Mouse (Mus musculus) embryonic facial prominence, embryonic 11.5 days (tissue): Measurements from ENCODE around the gene Csf2rb2. TPM values are rescaled to one million over a fixed set of nuclear protein-coding genes. Genes with fewer than 3 reads are reported as not detected.

Experiments used
- ATAC-seq: fragments of 200-750 bp; cut with Nextera tagmentation; replicated peaks from 2 replicates; pipeline ENCODE4 v1.8.0; 2017; ENCODE audit warnings: low read depth; ENCODE audit not compliant: insufficient number of reproducible peaks, low FRiP score, low TSS enrichment
- DNase-seq: peaks from one replicate; pipeline ENCODE4 v3.0.0-alpha.2; 2015; ENCODE audit warnings: low spot score
- H3K27ac ChIP-seq: fragments of 300-500 bp; sonication (generic); replicated peaks from 2 replicates; pipeline ENCODE4 v1.5.1; 2014; ENCODE audit warnings: mild to moderate bottlenecking, low read depth, low read length, control low read depth
- H3K27me3 ChIP-seq: fragments of 300-500 bp; sonication (generic); 2 replicates; pipeline ENCODE4 v1.6.1; 2014; ENCODE audit warnings: mild to moderate bottlenecking, low read length, moderate library complexity, mixed read lengths; ENCODE audit not compliant: control insufficient read depth, insufficient read depth
- H3K36me3 ChIP-seq: fragments of 300-500 bp; sonication (generic); replicated peaks from 2 replicates; pipeline ENCODE4 v1.6.1; 2014; ENCODE audit warnings: low read depth, mild to moderate bottlenecking, low read length, moderate library complexity, mixed read lengths; ENCODE audit not compliant: control insufficient read depth, insufficient read depth
- H3K4me1 ChIP-seq: fragments of 300-500 bp; sonication (generic); 2 replicates; pipeline ENCODE4 v1.6.1; 2014; ENCODE audit warnings: low read length, mixed read lengths; ENCODE audit not compliant: control insufficient read depth, insufficient read depth
- H3K4me2 ChIP-seq: fragments of 300-500 bp; sonication (generic); 2 replicates; pipeline ENCODE4 v1.6.1; 2014; ENCODE audit warnings: low read depth, mild to moderate bottlenecking, control low read depth, low read length, moderate library complexity
- H3K4me3 ChIP-seq: fragments of 300-500 bp; sonication (generic); 2 replicates; pipeline ENCODE4 v1.5.1; 2014; ENCODE audit warnings: low read depth, low read length, control low read depth
- H3K9ac ChIP-seq: fragments of 300-500 bp; sonication (generic); replicated peaks from 2 replicates; pipeline ENCODE4 v1.6.1; 2014; ENCODE audit warnings: mild to moderate bottlenecking, control low read depth, low read length
- H3K9me3 ChIP-seq: fragments of 300-500 bp; sonication (generic); replicated peaks from 2 replicates; pipeline ENCODE4 v1.6.1; 2016; ENCODE audit warnings: mild to moderate bottlenecking, low read length, inconsistent platforms, mixed read lengths; ENCODE audit not compliant: control insufficient read depth
- WGBS: fragments of 180-500 bp; shearing (Covaris S2); extraction: QIAGEN DNeasy Blood & Tissue Kit; methylation state at CpG from one replicate; pipeline ENCODE4 v1.1.7; 2014; 5-methylcytosine and 5-hydroxymethylcytosine counted together
- polyA plus RNA-seq: library from polyadenylated mRNA; unstranded; fragments of >200 nt; fragmentation: Nextera tagmentation; extraction: Ambion mirVana; gene quantifications from 2 replicates; pipeline ENCODE4 v1.2.1, GENCODE M21; 2014

Gene Csf2rb2
- polyA plus RNA-seq, 1 experiment from 2014 or later, result 0.38 TPM

DNA sequence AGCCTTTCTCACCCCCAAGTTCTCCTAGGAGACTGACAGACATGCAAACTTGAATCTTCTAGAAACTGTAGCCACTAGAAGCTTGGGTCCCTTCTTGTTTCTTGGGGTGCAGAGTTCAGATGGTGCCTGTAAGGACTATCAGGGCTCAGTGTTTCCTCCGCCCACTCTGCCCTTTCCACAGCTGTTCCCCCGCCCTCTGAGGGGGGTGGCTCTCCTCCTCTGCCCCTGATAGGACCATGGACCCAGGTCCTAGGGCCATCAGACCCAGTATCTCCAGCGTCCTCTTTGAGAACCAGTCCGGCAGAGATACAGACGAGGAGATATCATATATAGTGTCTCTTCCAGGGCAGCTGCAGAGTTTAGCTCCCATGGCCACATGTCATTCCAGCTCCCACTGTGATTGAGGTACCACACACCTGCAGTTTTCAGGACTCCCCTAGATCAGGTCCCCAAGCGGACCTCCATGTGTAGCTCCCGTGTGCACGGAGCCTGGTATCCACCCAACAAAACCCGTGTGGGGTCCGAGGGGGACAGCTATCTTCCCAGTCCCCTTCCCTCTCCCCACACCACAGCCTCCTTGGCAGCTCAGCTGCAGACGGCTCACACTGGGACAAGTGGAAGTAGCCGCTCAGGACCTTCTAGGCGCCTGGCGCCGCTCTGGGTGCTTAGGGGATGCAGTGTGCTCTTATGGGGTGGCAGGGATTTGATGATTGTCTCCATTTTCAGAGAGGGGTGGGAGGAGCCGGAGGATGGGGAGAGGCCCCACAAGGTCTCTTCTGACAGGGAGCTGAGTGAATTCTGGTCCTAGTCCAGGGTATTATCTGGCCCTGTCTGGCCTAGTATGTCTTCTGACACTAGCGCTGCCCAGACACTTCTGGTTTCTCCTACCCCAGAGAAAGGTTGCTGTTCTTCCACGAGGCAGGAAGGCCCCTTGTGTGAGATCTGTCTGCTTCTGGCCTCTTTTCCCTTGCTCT lies 59.1 kb downstream of the Csf2rb2 start:
- 76% methylated on average over 18 of the region's 18 CpGs for WGBS
- H3K4me2 ChIP-seq, result no peak overlapping the region
- no peak overlapping the region for H3K27ac ChIP-seq
- H3K4me1 ChIP-seq, result no peaks in the 10 kb centered on the region
- H3K4me3 ChIP-seq, result no peak overlapping the region
- H3K27me3 ChIP-seq, result no peaks in the 10 kb centered on the region
- no peak overlapping the region for H3K9ac ChIP-seq
- H3K36me3 ChIP-seq, result no peaks in the 10 kb centered on the region
- no peaks in the 10 kb centered on the region for H3K9me3 ChIP-seq
- DNase-seq, result no peak
- no peak for ATAC-seq

DNA sequence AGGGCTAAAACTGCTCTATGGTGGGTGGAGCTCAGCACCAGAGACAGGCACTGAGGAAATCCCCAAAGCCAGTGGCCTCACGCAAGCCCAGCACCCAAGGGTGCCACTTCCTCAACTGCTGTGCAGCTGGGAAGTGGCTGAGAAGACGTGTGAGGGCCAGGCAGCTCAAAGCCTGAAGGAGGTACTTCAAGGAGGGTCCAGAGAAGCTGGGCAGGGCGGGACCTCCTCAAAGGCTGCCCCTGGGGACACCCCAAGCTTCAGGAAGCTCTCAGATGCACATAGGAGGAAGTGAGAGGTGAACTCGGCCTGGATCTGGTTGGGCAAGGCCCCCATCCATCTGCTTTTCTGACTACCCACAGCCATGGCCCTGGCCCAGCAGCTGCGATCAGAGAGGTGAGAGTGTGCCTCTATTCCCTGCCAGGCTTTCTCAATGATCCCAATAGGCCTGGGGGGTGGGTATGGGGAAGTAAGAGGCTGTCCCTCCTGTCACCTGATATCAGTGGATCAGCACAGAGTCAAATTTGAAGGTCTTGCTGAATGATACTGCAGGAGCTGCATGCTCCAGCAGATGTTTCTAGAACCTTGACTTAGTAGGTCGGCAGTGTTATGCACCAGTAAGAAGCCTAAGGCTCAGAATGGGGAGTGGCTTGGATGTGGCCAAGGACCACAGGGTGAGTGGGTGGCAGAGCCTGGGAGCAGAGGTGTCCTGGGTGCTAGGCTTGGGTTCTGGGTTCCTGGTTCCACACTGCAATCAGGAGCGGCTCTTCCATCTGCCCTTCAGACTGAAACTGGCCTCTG lies 60.6 kb downstream of the Csf2rb2 start, which contains the start of gene Ncf4:
Ncf4 (plus strand) TSS at position 107 of the 798 bp plus-strand sequence.
- Histone ChIP-seq H3K4me3 (no peak within 1 kb of the TSS), H3K4me1 (no peaks in the 10 kb centered on the region), H3K9ac (no peak within 1 kb of the TSS), H3K27ac (no peak within 1 kb of the TSS), H3K9me3 (no peaks in the 10 kb centered on the region), H3K27me3 (no peaks in the 10 kb centered on the region), H3K36me3 (no peaks in the 10 kb centered on the region), H3K4me2 (no peak within 1 kb of the TSS)
- DNase-seq (no peak), ATAC-seq (no peak)
- WGBS, result 69% methylated on average over 7 of the region's 7 CpGs

DNA sequence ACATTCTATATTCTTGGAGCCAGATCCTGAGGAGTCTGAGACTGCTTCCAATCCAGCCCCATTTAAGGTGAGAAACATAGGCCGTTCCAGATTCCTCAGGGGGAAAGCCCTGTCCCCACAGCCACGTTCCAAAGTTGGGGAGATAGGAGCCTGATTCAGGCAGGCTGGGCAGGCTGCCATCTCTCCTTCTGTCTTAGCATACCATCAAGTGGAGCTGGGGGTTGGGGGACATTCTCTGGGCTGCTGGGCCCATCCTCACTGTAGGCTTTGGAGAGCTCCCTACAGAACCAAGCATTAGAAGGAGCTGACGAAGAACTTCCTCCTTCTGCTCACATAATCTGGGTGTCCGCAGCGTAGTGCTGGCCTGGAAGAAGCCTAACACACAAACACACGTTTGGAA lies 61.7 kb downstream of the Csf2rb2 start:
- 79% methylated on average over 6 of the region's 6 CpGs for WGBS
- no peak overlapping the region for H3K4me2 ChIP-seq
- no peak for DNase-seq

GRCm38 (mm10) chr15:78243061-78243460 lies 62.5 kb downstream of the Csf2rb2 start:
- Histone ChIP-seq H3K4me1 (no peaks in the 10 kb centered on the region), H3K9ac (no peak overlapping the region), H3K4me2 (no peak overlapping the region), H3K36me3 (no peaks in the 10 kb centered on the region), H3K27me3 (no peaks in the 10 kb centered on the region), H3K9me3 (no peaks in the 10 kb centered on the region), H3K4me3 (no peak overlapping the region), H3K27ac (no peak overlapping the region)
- WGBS, result 75% methylated on average over 8 of the region's 8 CpGs
- DNase-seq, result no peak
- no peak for ATAC-seq

More for the DNA sequence above, 61.7 kb downstream of the Csf2rb2 start:
- no peak overlapping the region for H3K9ac ChIP-seq
- no peaks in the 10 kb centered on the region for H3K36me3 ChIP-seq
- H3K27me3 ChIP-seq, result no peaks in the 10 kb centered on the region
- no peak for ATAC-seq
- no peak overlapping the region for H3K27ac ChIP-seq
- H3K4me3 ChIP-seq, result no peak overlapping the region
- no peaks in the 10 kb centered on the region for H3K9me3 ChIP-seq
- no peaks in the 10 kb centered on the region for H3K4me1 ChIP-seq

GRCm38 (mm10) chr15:78241335-78241734 lies 64.2 kb downstream of the Csf2rb2 start:
- no peaks in the 10 kb centered on the region for H3K27me3 ChIP-seq
- no peaks in the 10 kb centered on the region for H3K9me3 ChIP-seq
- H3K4me2 ChIP-seq, result no peak overlapping the region
- no peaks in the 10 kb centered on the region for H3K36me3 ChIP-seq
- no peaks in the 10 kb centered on the region for H3K4me1 ChIP-seq
- ATAC-seq (no peak), DNase-seq (no peak)
- WGBS, result 42% methylated on average over 11 of the region's 11 CpGs
- no peak overlapping the region for H3K9ac ChIP-seq
- no peak overlapping the region for H3K4me3 ChIP-seq
- no peak overlapping the region for H3K27ac ChIP-seq

DNA sequence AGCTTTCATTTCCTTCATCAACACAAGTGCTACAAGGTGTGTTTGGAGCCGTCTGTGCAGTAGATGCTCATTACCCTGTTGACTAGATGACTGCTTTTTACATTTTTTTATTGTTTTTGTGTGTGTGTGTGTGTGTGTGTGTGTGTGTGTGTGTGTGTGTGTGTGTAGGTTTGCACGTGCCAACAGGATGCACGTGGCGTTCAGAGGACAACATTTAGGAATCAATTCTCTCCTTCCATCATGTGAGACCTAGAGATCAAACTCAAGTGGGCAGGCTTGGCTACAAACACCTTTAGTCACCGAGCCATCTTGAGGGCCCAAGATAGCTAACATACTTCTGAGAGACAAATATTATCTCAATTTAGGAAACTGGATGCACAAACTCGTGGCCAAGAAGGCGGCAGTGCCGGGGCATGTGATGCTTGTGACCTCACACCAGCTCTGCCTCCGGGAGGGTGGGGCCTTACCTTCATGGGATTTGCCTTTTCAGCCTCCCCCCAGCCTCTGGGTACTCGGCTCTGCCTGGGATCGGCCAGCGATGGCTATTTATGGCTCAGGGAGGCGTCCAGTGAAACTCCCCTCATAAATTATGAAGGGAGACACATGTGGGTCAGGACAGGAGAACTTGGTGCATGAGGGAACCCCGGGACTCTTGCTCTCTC lies 65.4 kb downstream of the Csf2rb2 start:
- DNase-seq (no peak), ATAC-seq (no peak)
- Histone ChIP-seq H3K9me3 (no peaks in the 10 kb centered on the region), H3K36me3 (no peaks in the 10 kb centered on the region), H3K4me2 (no peak overlapping the region), H3K27me3 (no peaks in the 10 kb centered on the region), H3K27ac (no peak overlapping the region), H3K9ac (no peak overlapping the region), H3K4me1 (no peaks in the 10 kb centered on the region), H3K4me3 (no peak overlapping the region)
- 78% methylated on average over 14 of the region's 14 CpGs for WGBS

DNA sequence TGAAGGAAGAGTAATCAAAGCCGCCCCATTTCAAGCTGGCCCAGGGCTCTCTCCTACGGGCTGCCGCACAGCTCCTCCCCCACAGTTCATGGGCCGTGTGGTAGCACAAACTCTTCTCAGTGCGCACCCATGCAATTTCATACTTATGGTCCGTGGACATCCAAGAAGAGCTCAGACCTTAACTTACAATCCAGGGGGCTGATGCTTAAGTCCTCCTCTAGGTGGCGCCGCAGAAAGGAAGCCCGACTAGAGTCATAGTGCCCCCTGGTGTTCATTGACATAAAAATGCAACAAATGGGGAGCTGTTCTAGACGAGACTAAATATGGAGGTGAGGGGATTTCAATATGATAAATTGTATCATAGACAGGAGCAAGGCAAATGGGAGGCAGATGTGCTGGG lies 66.1 kb downstream of the Csf2rb2 start:
- Histone ChIP-seq H3K9ac (no peak overlapping the region), H3K36me3 (no peaks in the 10 kb centered on the region), H3K27ac (no peak overlapping the region), H3K4me3 (no peak overlapping the region), H3K4me2 (no peak overlapping the region), H3K27me3 (no peaks in the 10 kb centered on the region), H3K9me3 (no peaks in the 10 kb centered on the region), H3K4me1 (no peaks in the 10 kb centered on the region)
- ATAC-seq (no peak), DNase-seq (peak; percentile 86)
- whole genome bisulfite sequencing, result 23% methylated on average over 10 of the region's 10 CpGs
